Mouse (Mus musculus): ENCODE results near the gene Ppp1r9b.

The Ppp1r9b gene

DNA sequence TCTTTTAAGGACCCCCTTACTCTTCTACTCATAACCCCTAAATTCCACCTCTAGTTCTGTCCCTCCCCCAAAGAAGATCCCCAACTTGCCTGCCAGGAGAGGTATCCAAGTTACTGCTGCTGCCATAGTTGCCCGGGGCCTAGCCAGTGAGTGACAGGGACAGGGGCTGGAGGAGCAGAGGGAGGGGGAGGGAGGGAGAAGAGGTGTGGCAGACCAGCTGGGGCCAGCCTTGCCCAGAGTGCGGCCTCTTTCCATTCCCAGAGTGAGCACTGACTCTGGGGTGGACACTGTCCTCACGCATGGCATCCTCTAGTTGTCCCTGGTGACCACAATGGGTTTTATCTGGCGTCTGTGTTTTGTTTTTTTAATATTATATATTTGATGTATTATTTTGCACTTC lies 17.5 kb upstream of the Ppp1r9b start:
- in situ Hi-C loops (cut with MboI; ENCODE audit: unreplicated experiment in 2 of 2), result loop anchor here (5.0 to 10.0 kb wide), 3 partner anchors 34 to 71 kb away; partner anchors contain the start of genes Pdk2 (in 2 of the 2) and Samd14 (in 2 of the 2)

GRCm38 (mm10) chr11:94974951-94975350 lies 15.9 kb upstream of the Ppp1r9b start:
- in situ Hi-C loops (cut with MboI; ENCODE audit: unreplicated experiment in 2 of 2), result loop anchor here (5.0 to 10.0 kb wide), 3 partner anchors 32 to 70 kb away; partner anchors contain the start of genes Pdk2 (in 2 of the 2) and Samd14 (in 2 of the 2)

DNA sequence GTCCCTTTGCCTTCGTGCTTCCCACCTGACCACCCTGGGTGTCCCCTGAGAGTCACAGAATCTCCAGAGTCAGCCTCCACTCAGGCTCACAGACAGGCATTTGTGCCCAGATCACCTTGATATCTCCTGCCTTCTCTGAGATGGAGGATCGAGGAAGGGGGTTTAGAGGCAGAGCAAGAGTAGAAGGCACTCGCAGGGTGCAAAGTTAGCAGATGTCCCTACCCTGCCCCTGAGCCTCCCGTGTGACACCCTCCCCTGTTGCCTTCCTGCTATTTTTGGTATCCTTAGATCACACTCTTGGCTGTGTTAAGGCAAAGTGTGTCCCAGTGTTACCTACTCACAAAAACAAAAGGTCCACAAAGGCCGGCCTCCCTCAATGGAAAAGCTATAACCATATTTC lies 14.6 kb upstream of the Ppp1r9b start, which contains the start of gene Sgca:
Sgca (minus strand) TSS at position 129 of the 400 bp plus-strand sequence.
- in situ Hi-C loops (cut with MboI; ENCODE audit: unreplicated experiment in 2 of 2), result loop anchor here in 1 of 2 experiments (10.0 kb wide), 1 partner anchor 69 kb away; the partner anchor contains the start of gene Pdk2

- in situ Hi-C loops (cut with MboI; ENCODE audit: unreplicated experiment in 2 of 2), result loop anchor here in 1 of 2 experiments (10.0 kb wide), 1 partner anchor 66 kb away; the partner anchor contains the start of gene Pdk2
These were observed 12.5 kb upstream of the Ppp1r9b start for GRCm38 (mm10) chr11:94978178-94978915.

- in situ Hi-C loops (cut with MboI; ENCODE audit: unreplicated experiment in 2 of 2), result loop anchor here in 1 of 2 experiments (10.0 kb wide), 1 partner anchor 66 kb away; the partner anchor contains the start of gene Pdk2
These were observed 11.9 kb upstream of the Ppp1r9b start for GRCm38 (mm10) chr11:94978947-94979346.

DNA sequence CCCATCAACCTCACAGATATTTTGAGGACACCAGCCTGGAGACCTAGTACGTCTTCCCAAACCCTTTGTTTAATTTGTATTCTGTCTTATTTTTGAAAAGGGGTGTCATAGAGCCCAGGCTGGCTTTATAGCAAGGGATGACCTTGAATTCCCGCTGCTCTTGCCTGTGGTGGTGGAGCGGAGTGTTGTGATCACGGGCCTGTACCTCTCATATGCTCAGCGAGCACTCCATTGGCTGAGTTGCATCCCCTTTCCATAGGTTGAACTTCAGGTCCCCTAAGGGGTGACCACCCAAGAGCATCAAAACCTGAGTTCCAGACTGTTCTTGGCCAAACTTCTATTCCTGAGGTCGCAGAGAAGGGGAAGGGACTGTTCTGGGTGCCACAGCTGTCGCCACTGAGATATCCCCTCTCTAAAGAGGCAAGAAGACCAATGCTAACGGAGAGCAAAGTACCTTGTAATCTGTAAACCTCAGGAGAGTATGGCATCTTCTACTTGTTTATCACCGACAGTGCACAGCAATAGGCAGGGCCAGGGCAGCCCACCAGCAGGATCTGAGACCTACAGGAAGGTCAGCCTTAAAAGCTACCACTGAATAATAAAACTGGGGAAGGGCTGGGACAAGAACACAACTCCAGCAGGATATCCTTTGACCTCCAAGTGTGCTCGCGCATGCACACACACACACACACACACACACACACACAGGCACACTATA lies 11.2 kb upstream of the Ppp1r9b start:
- in situ Hi-C loops (cut with MboI; ENCODE audit: unreplicated experiment in 2 of 2), result loop anchor here in 1 of 2 experiments (10.0 kb wide), 1 partner anchor 65 kb away; the partner anchor contains the start of gene Pdk2

GRCm38 (mm10) chr11:94985140-94985539 lies 5.7 kb upstream of the Ppp1r9b start:
- in situ Hi-C loops (cut with MboI; ENCODE audit: unreplicated experiment in 2 of 2), result no loop called here

DNA sequence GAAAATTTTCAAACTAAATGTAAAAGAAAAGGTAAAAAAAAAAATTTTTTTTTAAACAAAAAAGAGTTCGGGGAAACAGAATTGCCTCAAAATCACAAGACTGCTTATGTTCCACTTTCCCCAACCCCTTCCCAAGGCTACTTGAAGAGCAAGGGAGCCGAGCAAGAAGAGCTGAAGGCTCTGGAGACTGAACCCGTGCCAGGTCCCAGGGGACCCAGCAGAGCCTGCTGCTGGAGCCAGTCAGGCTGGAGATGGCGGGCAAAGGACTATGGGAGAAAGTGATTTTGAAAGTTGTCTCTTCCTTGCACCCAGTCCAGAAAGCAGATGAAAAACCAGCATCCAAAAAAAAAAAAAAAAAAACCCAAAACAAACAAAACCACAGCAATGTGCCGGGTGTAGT lies 5.0 kb upstream of the Ppp1r9b start:
- in situ Hi-C loops (cut with MboI; ENCODE audit: unreplicated experiment in 2 of 2), result no loop called here

GRCm38 (mm10) chr11:94986435-94986834 lies 4.4 kb upstream of the Ppp1r9b start:
- in situ Hi-C loops (cut with MboI; ENCODE audit: unreplicated experiment in 2 of 2), result no loop called here

- in situ Hi-C loops (cut with MboI; ENCODE audit: unreplicated experiment in 2 of 2), result no loop called here
These were observed 3.5 kb upstream of the Ppp1r9b start for GRCm38 (mm10) chr11:94987341-94987740.

DNA sequence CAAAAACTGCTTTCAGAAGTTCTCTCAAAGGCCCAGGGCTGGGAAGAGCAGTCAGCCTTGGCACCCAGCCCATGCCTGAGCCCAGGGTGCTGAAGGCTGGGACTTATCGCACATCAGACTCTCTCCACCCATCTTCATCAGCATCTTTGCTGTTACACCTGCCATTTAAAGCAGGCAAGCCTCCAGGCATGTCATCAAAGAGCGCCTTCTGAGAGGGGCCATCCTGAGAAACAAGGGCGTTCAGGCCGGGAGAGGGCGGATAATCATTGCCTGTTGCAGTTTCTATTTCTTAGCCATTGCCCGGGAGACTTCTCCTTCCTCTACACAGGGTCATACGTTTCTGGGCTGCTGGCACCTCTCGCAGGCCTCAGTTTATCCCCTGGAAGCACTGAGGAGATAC lies 3.0 kb upstream of the Ppp1r9b start:
- in situ Hi-C loops (cut with MboI; ENCODE audit: unreplicated experiment in 2 of 2), result no loop called here

DNA sequence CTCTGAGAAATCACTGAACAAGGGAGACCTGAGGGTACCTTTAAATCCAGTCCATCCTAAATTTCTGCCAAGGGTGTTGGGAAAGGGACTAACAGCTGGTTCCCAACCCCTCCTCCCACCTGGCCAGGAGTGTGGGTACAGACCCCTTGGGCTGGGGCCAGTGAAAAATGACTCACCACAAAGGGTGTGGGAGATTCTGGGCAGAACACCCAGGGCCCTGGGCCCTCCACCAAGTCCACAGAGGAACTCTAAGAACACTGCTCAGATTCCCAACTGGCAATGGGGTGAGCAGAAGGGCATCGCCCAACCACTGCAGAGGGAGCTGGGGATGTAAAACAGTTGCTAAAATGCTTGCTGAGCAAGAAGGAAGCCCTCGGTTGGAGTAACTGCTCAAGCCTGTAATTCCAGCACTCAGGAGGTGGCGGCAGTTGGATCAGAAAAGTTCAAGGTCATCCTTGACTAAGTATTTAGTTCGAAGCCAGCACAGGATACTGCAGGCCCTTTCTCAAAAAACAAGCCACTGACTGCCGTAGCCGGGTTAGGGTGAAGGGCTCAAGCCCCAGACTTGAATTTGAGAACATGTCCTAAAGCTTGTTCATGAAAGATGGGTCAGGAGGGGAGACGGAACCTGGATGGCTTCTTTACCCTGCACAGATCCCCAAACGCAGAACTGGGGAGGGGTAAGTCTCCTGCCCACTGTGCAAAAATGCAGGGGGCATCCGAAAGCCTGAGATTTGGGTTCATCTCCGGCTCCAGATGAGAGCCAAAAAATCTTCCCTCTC lies 1.9 kb upstream of the Ppp1r9b start:
- in situ Hi-C loops (cut with MboI; ENCODE audit: unreplicated experiment in 2 of 2), result no loop called here

DNA sequence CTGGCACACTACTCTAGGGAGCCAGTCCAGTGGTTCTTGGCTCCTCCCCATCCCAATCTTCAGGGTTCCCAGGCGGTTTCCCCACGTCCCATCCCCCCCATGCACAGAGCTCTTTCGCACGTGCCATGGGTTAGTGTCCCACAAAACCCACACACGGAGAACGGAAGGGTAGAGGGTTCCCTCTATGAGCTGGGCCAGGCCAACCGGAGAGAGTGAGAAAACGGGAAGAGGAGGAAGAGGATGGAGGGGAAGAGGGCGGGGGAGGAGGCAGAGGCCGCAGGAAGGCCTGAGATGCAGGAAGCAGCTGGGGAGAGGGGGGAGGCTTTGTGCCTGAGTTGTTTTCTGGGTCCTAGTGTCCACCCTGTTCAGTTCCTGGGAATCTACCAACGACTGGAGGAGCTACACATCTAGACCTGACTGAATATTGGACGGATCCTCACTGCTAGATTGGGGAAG lies 1.2 kb upstream of the Ppp1r9b start:
- in situ Hi-C loops (cut with MboI; ENCODE audit: unreplicated experiment in 2 of 2), result no loop called here

DNA sequence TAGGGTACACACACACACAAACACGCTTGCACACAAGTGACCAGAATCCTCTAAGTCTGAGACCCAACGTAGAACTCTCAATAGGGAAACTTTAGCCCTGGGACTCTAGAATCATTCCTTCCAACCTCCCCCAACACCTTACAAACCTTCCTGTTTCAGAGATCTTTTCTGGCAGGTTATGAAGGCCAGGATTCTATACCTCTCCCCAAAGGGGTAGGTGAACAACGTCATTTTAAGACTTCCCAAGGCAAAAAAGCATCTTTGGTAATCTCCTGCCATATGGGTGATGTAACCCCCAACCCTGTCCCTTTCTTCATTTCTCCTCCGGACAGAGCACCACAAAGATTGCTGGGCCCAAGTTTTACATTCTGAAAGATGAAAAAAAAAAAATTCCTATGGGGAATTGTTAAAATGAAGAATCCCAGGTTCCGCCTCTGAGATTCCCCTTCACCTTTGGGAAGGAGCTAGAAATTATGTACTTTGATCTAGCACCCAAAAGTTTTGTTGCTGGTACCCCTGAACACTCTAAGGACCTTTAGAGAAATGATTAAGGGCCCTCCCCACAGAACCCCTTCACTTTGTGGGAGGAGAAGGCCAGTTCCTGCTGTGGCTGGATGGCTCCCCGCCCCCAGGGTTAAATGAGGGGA lies 610 bp upstream of the Ppp1r9b start:
- in situ Hi-C loops (cut with MboI; ENCODE audit: unreplicated experiment in 2 of 2), result no loop called here

DNA sequence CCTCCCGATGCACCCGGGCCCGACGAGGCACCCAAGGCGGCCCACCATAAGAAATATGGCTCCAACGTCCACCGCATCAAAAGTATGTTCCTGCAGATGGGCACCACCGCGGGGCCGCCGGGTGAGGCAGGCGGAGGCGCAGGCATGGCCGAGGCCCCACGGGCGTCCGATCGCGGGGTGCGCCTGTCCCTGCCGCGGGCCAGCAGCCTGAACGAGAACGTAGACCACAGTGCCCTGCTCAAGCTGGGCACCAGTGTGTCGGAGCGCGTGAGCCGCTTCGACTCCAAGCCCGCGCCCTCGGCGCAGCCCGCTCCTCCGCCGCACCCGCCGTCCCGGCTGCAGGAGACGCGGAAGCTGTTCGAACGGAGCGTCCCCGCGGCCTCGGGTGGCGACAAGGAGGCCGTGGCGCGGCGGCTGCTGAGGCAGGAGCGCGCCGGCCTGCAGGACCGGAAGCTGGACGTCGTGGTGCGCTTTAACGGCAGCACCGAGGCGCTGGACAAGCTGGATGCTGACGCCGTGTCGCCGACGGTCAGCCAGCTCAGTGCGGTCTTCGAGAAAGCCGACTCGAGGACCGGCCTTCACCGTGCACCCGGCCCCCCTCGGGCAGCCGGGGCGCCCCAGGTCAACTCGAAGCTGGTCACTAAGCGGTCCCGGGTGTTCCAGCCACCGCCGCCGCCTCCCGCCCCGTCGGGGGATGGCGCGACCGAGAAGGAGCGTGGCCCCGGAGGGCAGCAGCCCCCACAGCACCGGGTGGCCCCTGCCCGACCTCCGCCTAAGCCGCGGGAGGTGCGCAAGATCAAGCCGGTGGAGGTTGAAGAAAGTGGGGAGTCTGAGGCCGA lies 1.0 kb downstream of the Ppp1r9b start:
- in situ Hi-C loops (cut with MboI; ENCODE audit: unreplicated experiment in 2 of 2), result no loop called here

GRCm38 (mm10) chr11:94992480-94992753 lies 1.6 kb downstream of the Ppp1r9b start:
- in situ Hi-C loops (cut with MboI; ENCODE audit: unreplicated experiment in 2 of 2), result no loop called here

- in situ Hi-C loops (cut with MboI; ENCODE audit: unreplicated experiment in 2 of 2), result no loop called here
These were observed 2.1 kb downstream of the Ppp1r9b start for GRCm38 (mm10) chr11:94992754-94993606.

GRCm38 (mm10) chr11:94994208-94994814 lies 3.5 kb downstream of the Ppp1r9b start:
- in situ Hi-C loops (cut with MboI; ENCODE audit: unreplicated experiment in 2 of 2), result no loop called here

All from v-Abl transformed pro-B cells (cell line).